In the genomic region with DNA sequence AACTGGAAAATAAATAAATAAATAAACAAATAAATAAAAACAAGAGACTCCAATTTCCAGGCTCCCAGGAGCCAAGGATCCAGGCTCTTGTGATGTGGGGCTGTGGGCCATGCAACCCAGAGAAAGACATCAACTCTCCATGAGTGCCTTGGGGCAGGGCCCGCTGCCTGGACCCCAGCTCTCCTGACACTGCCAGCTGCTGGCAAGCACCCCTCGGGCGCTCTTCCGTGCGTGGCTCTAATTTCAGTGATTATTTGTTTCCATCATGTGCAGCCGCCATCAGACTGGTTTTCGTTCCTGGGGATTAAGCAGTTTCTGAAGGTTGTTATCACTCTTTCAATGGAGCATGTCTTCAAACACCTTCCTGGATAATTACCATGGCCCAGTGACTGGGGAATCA, we compare ENCODE assay signal across 26 mouse cellular contexts.
A peak's percentile ranks its signal among the peaks of the same experiment; 100 is the strongest.
DNase-seq lines count a peak whose midpoint lies in the region; ATAC-seq and TF ChIP-seq lines count a peak whose summit lies in the region.
"Had no signal": no experiment of that assay in that cellular context is flagged by ENCODE, and none has a peak within 500 bp of the region (broad histone marks: within the 10 kb centered on the region; RNA-seq: fewer than 3 reads in every experiment).

No protein-coding gene starts in this region.

- no peak for TF ChIP-seq CTCF in cerebellum, adult 2 months (IDR thresholded peaks at IDR 0.05; ENCODE audit: borderline replicate concordance, insufficient read depth, low read depth, low read length)

- H3K36me3 ChIP-seq in hindbrain, embryonic 14.5 days (replicated peaks; ENCODE audit: control insufficient read depth, insufficient read depth), result no peaks in the 10 kb centered on the region
- H3K36me3 ChIP-seq in hindbrain, embryonic 11.5 days (ENCODE audit: control insufficient read depth, insufficient read depth, low read length), result no peaks in the 10 kb centered on the region
- H3K36me3 ChIP-seq in neural tube, embryonic 13.5 days, result no peaks in the 10 kb centered on the region
- H3K36me3 ChIP-seq in neural tube, embryonic 15.5 days, result no peaks in the 10 kb centered on the region
- H3K36me3 ChIP-seq: embryonic facial prominence, embryonic 15.5 days; forebrain, embryonic 10.5 days; G1E; heart, embryonic 13.5 days had no signal

- peak; percentile 34 to 54 for DNase-seq in cerebellum, postnatal 10 days
- DNase-seq in cerebellum, adult 2 months, result no peak
- no peak for DNase-seq in hindbrain, embryonic 14.5 days (ENCODE audit: low spot score)
- no peak for DNase-seq in hindbrain, embryonic 11.5 days (ENCODE audit: low spot score)
- DNase-seq in left cerebral cortex, postnatal 4 days, result peak; percentile 24
- DNase-seq in left cerebral cortex, postnatal 25 days (ENCODE audit: low spot score in 2 of 2), result no peak
- DNase-seq: adrenal gland, adult 8-10 months; adrenal gland, postnatal 36 days; B cell, adult 2 months; cerebellum, adult 11 months; cerebellum, adult 9-10 months; cerebellum, postnatal 36 days; gastrocnemius, adult 2 months; gastrocnemius, postnatal 36 days; heart, adult 11 months; heart, postnatal 36 days had no signal

- intact Hi-C loops in left cerebral cortex, postnatal 4 days (cut with DNase I), result no loop called here
- intact Hi-C loops in left cerebral cortex, postnatal 25 days (cut with DNase I), result loop anchor here (5.0 kb wide), 1 partner anchor 80 kb away; no protein-coding TSS in a partner anchor

- no peaks in the 10 kb centered on the region for H3K27me3 ChIP-seq in cerebellum, adult 2 months (ENCODE audit: control insufficient read depth, insufficient read depth, low read length)
- H3K27me3 ChIP-seq in hindbrain, embryonic 14.5 days (ENCODE audit: control insufficient read depth, insufficient read depth, low read length), result no peaks in the 10 kb centered on the region
- no peaks in the 10 kb centered on the region for H3K27me3 ChIP-seq in hindbrain, embryonic 11.5 days (ENCODE audit: control insufficient read depth, insufficient read depth, low read length)
- H3K27me3 ChIP-seq in neural tube, embryonic 13.5 days, result no peaks in the 10 kb centered on the region
- no peaks in the 10 kb centered on the region for H3K27me3 ChIP-seq in neural tube, embryonic 15.5 days (replicated peaks)
- H3K27me3 ChIP-seq: embryonic facial prominence, embryonic 15.5 days; heart, embryonic 13.5 days had no signal

- no peak overlapping the region for H3K4me3 ChIP-seq in cerebellum, adult 2 months (replicated peaks; ENCODE audit: insufficient read depth, low read depth, low read length)
- no peak overlapping the region for H3K4me3 ChIP-seq in hindbrain, embryonic 14.5 days (replicated peaks; ENCODE audit: low read length)
- H3K4me3 ChIP-seq in hindbrain, embryonic 11.5 days (ENCODE audit: low read depth, low read length), result no peak overlapping the region
- H3K4me3 ChIP-seq in neural tube, embryonic 13.5 days, result no peak overlapping the region
- H3K4me3 ChIP-seq in neural tube, embryonic 15.5 days (replicated peaks), result no peak overlapping the region
- H3K4me3 ChIP-seq: embryonic facial prominence, embryonic 15.5 days; erythroblast, embryonic 14.5 days; forebrain, embryonic 10.5 days; gastrocnemius, adult 2 months; heart, embryonic 13.5 days had no signal

- H3K4me2 ChIP-seq in hindbrain, embryonic 14.5 days (replicated peaks), result no peak overlapping the region
- no peak overlapping the region for H3K4me2 ChIP-seq in hindbrain, embryonic 11.5 days (replicated peaks; ENCODE audit: low read depth, low read length)
- no peak overlapping the region for H3K4me2 ChIP-seq in neural tube, embryonic 13.5 days
- no peak overlapping the region for H3K4me2 ChIP-seq in neural tube, embryonic 15.5 days
- H3K4me2 ChIP-seq: embryonic facial prominence, embryonic 15.5 days; heart, embryonic 13.5 days had no signal

- no peaks in the 10 kb centered on the region for H3K4me1 ChIP-seq in cerebellum, adult 2 months (ENCODE audit: control insufficient read depth, insufficient read depth, low read length)
- peaks cover 8% of the 10 kb centered on the region; the same call in 1 of the 2 replicates for H3K4me1 ChIP-seq in hindbrain, embryonic 14.5 days (replicated peaks; ENCODE audit: control insufficient read depth, insufficient read depth, low read length)
- 0 out of 2 replicates have a peak, but pooled peaks cover 4% of the 10 kb centered on the region for H3K4me1 ChIP-seq in hindbrain, embryonic 11.5 days (replicated peaks; ENCODE audit: control insufficient read depth, insufficient read depth, low read length)
- peaks cover 26% of the 10 kb centered on the region for H3K4me1 ChIP-seq in neural tube, embryonic 13.5 days (replicated peaks)
- H3K4me1 ChIP-seq in neural tube, embryonic 15.5 days, result peaks cover 15% of the 10 kb centered on the region

- no peak overlapping the region for H3K9ac ChIP-seq in hindbrain, embryonic 14.5 days
- H3K9ac ChIP-seq in hindbrain, embryonic 11.5 days (ENCODE audit: low read depth, low read length), result no peak overlapping the region
- no peak overlapping the region for H3K9ac ChIP-seq in neural tube, embryonic 13.5 days
- no peak overlapping the region for H3K9ac ChIP-seq in neural tube, embryonic 15.5 days (replicated peaks)
- H3K9ac ChIP-seq: embryonic facial prominence, embryonic 15.5 days; heart, embryonic 13.5 days had no signal

- no peaks in the 10 kb centered on the region for H3K9me3 ChIP-seq in hindbrain, embryonic 14.5 days (ENCODE audit: control insufficient read depth, low read length)
- H3K9me3 ChIP-seq in hindbrain, embryonic 11.5 days (ENCODE audit: control insufficient read depth, low read length), result no peaks in the 10 kb centered on the region
- H3K9me3 ChIP-seq in neural tube, embryonic 13.5 days, result no peaks in the 10 kb centered on the region
- H3K9me3 ChIP-seq in neural tube, embryonic 15.5 days (replicated peaks), result no peaks in the 10 kb centered on the region
- H3K9me3 ChIP-seq: embryonic facial prominence, embryonic 15.5 days; forebrain, embryonic 10.5 days; G1E; heart, embryonic 13.5 days had no signal

- TF ChIP-seq POLR2A in cerebellum, adult 2 months (IDR thresholded peaks at IDR 0.05; ENCODE audit: borderline replicate concordance, insufficient read depth, low read length), result no peak

- 38% methylated on average over 7 of the region's 7 CpGs for WGBS in cerebellum, adult 2 months
- 35% methylated on average over 7 of the region's 7 CpGs for WGBS in hindbrain, embryonic 14.5 days
- WGBS in hindbrain, embryonic 11.5 days, result 60% methylated on average over 7 of the region's 7 CpGs
- WGBS in neural tube, embryonic 13.5 days, result 49% methylated on average over 7 of the region's 7 CpGs
- 44% methylated on average over 7 of the region's 7 CpGs for WGBS in neural tube, embryonic 15.5 days

- ATAC-seq in hindbrain, embryonic 14.5 days (ENCODE audit: low FRiP score), result peak; percentile 37; the same call in 1 of the 2 replicates
- ATAC-seq in hindbrain, embryonic 11.5 days (ENCODE audit: low FRiP score), result no peak
- no peak for ATAC-seq in neural tube, embryonic 13.5 days (ENCODE audit: low read depth)
- ATAC-seq in neural tube, embryonic 15.5 days (ENCODE audit: low FRiP score), result no peak
- ATAC-seq: CD4-positive, CD25-positive, alpha-beta regulatory T cell, adult 4 months; forebrain, embryonic 14.5 days; hindbrain, embryonic 16.5 days had no signal

- no peak overlapping the region for H3K27ac ChIP-seq in cerebellum, adult 2 months (ENCODE audit: insufficient read depth, low read length)
- no peak overlapping the region for H3K27ac ChIP-seq in hindbrain, embryonic 14.5 days
- no peak overlapping the region for H3K27ac ChIP-seq in hindbrain, embryonic 11.5 days (ENCODE audit: low read depth, low read length)
- peak overlapping the region; percentile 23; the same call in 1 of the 2 replicates for H3K27ac ChIP-seq in neural tube, embryonic 13.5 days (replicated peaks)
- H3K27ac ChIP-seq in neural tube, embryonic 15.5 days (replicated peaks), result no peak overlapping the region; the same call in 1 of the 2 replicates
- H3K27ac ChIP-seq: embryonic facial prominence, embryonic 15.5 days; forebrain, embryonic 10.5 days; gastrocnemius, adult 2 months; heart, embryonic 13.5 days had no signal

Comparison
In these comparisons a context has a peak if more than half of its experiments do, and no peak if none do; other contexts are left out.
1. DNase-seq: peak in cerebellum, postnatal 10 days (2 of 2) and left cerebral cortex, postnatal 4 days (single experiment); none in cerebellum, adult 2 months (0 of 2), hindbrain, embryonic 14.5 days (single experiment), hindbrain, embryonic 11.5 days (single experiment) and left cerebral cortex, postnatal 25 days (0 of 2).